Mouse (Mus musculus): ENCODE measurements around the gene 4930430F08Rik.
"Not testable (repeated sequence)": the region's sequence is repeated elsewhere in the genome, so short reads cannot be mapped to it uniquely, and the experiment has no call there.

Gene 4930430F08Rik

GRCm38 (mm10) chr10:100590323-100590722 is at the start of gene 4930430F08Rik, which contains the start of gene 1700017N19Rik:
4930430F08Rik (minus strand) TSS chr10:100590423.
1700017N19Rik (plus strand) TSS chr10:100590484.
- no peak for DNase-seq

DNA sequence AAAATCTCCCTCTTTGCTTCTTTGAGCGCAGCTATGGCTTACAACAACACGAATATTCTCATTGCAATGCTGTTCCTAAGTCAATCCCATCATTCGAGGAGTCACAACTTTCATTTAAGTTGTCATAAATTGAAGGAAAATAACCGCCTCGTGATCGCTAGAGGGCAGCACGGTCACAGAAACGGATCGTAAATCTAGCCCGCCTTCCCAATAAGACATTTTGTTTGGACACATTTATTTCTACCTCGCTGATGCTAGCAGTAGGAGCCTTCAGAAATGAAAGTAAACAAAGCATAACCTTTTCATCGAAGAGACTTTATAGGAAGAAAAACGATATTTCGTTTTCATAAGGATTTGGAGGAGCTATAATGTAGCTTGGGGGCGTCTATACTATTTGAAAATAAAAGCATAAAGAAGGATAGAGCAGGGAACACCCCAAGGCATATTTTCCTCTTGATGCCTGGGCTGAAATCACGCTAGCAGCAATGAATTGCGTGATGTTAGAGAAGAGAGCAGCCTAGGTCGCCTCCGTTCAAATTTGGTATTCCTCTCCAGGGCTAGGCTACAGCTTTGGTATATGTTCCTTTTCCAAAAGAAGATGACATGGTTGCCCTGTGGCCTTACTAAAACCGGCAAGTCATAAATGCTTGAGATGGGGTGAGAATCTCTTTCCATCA is 39.7 kb upstream of the 4930430F08Rik start:
- DNase-seq, result peak; percentile 63

DNA sequence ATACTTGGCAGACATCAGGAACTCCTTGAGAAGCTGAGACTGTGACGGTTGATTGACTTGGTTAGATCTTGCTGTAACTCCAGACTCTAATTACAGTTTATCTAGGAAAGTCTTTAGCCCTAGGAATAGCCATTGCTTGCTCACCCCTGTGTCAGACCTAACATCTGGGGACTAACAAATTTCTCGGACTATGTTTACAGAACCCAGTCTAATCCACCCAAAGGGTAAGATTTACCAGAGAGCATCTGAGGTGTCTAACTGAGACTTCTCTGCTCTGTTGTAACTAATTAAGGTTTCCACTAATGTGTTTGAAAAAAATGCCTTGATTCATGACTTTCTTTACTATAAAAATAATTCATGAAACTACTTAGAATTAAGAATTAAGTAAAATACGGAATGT is 32.3 kb upstream of the 4930430F08Rik start:
- DNase-seq, result no peak

DNA sequence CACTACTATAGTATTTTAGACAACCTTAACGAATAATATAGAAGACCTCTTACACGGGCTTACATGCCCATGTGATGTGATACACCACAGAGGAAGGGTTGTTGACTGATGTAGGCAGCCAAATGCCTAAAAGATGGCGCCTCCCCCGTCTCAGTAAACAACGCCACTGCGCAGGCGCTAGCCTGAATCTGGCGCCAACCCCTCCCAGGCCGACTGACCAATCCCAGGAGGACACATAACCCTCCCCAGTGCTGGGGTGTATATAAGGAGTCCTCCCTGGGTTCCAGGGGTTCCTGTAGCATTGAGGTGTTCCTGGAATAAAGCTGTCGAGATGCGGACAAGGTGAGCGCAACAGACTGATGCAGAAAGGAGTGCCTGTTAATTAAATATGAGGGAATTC is 29.8 kb upstream of the 4930430F08Rik start:
- DNase-seq, result no peak

- peak; percentile 37 for DNase-seq
Observed at GRCm38 (mm10) chr10:100619474-100619873, 29.3 kb upstream of the 4930430F08Rik start.

GRCm38 (mm10) chr10:100617233-100617903 is 27.1 kb upstream of the 4930430F08Rik start:
- DNase-seq, result peak; percentile 68

GRCm38 (mm10) chr10:100604254-100604653 is 14.0 kb upstream of the 4930430F08Rik start:
- peak; percentile 30 for DNase-seq

- no peak for DNase-seq
Observed at GRCm38 (mm10) chr10:100603511-100603910, 13.3 kb upstream of the 4930430F08Rik start.

DNA sequence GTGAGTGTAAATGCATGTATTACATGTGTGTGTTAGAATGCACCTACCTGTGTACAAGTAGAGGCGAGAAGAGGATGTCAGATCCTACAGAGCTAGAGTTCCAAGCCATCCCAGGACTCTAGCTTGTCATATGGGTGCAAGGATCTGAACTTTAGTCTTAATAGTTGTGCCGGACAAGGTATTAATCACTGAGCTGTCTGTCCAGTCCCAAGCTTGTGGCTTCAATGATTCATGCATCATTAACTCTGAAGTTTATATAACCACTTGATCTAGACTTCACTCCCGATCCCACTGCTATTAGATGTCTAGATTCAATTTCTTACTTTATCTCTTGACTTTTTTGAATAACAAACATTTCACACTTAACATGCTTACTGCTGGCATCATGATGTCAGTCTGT is 8.1 kb upstream of the 4930430F08Rik start:
- no peak for DNase-seq

GRCm38 (mm10) chr10:100588932-100589388 is 1.3 kb downstream of the 4930430F08Rik start:
- DNase-seq, result peak; percentile 92

DNA sequence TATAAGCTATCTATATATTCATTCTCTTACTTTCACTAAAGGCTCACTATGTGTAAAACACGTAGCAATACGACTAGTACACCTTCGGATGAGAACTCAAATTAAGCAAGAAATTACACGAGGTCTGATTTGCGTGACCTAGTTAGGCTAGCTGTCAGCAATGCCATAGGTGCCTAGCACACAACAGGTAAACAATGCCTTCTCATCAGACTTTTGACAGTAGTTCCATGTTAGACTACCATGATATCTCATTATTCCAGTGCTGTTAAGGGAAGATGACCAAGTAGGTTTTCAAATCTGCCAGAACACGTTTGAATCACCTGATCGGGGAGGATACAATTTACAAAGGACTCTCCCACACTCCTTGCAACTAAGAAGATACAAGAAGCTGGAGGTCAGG is 1.7 kb downstream of the 4930430F08Rik start:
- DNase-seq, result no peak

- no peak for DNase-seq
Observed at GRCm38 (mm10) chr10:100584178-100584577, 6.0 kb downstream of the 4930430F08Rik start.

GRCm38 (mm10) chr10:100575294-100575693 is 14.9 kb downstream of the 4930430F08Rik start:
- DNase-seq, result no peak

DNA sequence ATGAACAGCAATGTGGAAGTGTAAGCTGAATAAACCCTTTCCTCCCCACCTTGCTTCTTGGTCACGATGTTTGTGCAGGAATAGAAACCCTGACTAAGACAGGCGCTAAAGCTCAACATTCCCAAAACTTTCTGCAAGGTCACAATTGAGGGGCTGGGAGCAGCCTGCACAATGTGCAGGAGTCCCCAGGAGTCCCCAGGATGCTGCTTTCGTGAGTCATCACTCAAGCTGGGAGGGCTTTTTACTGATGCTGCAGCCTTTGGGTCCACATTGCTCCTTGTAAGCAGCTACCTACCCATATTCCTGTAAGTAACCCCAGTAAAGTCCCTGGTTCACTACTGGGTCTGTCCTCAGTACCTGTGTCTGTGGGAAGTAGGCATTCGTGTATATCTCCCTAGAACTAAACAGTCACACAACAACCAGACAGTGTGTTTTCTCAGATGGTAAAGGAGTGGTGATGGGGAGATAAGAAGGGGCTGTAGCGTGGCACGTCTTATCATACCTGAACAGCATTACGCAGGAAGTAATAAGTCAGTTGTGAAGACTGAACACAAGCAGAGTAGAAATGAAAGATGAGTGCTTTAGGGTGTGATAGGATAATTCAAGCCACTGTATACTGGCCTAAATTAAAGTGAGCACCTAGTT is 15.6 kb downstream of the 4930430F08Rik start:
- no peak for DNase-seq

DNA sequence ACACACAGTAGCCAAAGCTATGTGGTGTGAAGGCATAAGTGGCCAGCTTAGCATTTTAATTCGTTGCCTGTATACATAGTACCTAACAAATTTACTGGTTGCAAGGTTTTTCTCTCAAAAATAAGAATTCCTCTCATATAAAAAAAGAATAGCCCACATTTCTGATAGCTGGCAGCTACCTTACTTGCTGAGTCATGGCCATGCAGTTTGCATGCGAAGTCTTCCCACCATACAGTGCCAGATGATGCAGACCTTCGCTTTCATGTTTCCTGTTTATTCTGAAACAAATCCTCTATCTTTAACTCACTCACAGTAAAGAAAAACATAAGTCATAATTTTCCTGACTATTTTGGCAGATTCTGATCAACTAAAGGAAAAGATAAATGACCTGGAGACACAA is 18.5 kb downstream of the 4930430F08Rik start:
- DNase-seq, result no peak

DNA sequence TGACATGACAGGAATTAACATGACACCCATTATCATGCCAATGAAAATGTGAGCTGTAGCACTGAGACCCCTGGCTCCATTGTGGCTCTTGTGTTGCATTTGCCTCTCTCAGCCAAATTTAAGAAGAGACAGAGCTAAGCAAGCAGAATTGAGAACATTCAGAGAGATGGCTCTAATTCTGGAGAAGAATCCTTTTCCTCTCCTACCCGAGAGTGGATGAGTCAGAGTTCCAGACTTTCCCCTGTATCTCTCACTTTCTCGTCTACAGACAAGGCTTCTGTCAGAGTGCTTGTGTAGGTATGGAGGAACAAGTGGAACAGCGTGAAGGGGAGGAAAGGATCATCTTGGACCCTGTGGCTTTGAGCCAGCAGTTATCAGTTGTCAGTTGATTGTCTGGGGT is 26.1 kb downstream of the 4930430F08Rik start:
- no peak for DNase-seq

GRCm38 (mm10) chr10:100560194-100560883 is 29.9 kb downstream of the 4930430F08Rik start:
- not testable (repeated sequence) for DNase-seq

GRCm38 (mm10) chr10:100556566-100557175 is 33.6 kb downstream of the 4930430F08Rik start:
- no peak for DNase-seq

DNA sequence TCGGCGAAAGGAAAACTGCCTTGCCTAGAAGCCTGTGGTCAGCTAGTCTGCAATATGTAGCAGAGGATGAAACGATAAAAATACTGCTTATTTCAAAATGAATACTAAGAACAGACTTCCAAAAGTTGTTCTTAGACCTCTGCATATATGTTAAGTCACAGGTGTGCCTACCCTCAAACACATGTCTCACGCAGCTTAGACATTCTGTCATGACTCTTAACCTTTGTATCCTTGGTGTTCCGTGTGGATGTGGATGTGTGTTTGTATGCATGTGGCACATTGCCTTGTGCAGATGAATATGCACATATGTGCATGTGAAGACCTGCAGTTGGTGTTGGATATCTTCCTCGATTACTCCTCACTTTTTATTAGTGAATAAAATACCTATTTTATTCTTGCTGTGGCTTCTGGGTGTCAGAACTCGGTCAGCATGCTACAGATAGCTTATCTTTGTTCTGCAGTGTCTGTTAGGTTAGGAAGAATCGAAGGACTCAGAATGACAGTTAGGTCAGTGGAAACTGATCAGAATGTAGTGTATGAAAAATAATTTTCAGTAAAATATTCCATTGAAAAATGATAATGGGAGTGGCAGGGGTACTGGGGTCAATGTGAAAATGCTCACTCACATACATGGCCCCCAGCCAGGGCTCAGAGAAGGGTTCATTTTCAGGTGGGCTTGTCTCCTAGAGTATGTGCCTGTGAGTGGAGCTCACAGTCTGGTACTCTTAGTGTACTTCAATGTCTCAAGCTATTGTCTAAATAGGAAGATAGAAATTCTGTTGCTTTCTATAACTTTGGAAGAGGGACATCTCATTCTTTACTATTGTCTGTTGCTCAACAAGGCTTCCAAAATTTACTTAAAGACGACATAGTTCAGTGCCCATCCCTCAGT is 65.5 kb downstream of the 4930430F08Rik start:
- DNase-seq, result no peak

- DNase-seq, result no peak
Observed at GRCm38 (mm10) chr10:100522330-100522729, 67.9 kb downstream of the 4930430F08Rik start.

Measured in cerebellum, adult 9-10 months (tissue).